ENCODE assay signal across 17 mouse cellular contexts in genomic region chr16:45940701-45941100, GRCm38 (mm10). TPM values are rescaled to one million over a fixed set of nuclear protein-coding genes. Genes with fewer than 3 reads are reported as not detected.
"Had no signal": no experiment of that assay in that cellular context is flagged by ENCODE, and none has a peak within 500 bp of the region (broad histone marks: within the 10 kb centered on the region; RNA-seq: fewer than 3 reads in every experiment).

No protein-coding gene starts in this region.

- H3K9me3 ChIP-seq: neural tube, embryonic 13.5 days; neural tube, embryonic 15.5 days; stomach, embryonic 15.5 days had no signal

- H3K4me3 ChIP-seq: neural tube, embryonic 13.5 days; neural tube, embryonic 15.5 days; stomach, embryonic 15.5 days had no signal

- DNase-seq: retina, postnatal 1 day; right cerebral cortex, adult 18-20 months; right cerebral cortex, postnatal 14 days; right cerebral cortex, postnatal 25 days; right cerebral cortex, postnatal 4 days; spleen, adult 18-20 months; thymus, adult 18-20 months; thymus, adult 2 months; thymus, postnatal 14 days; thymus, postnatal 25 days; thymus, postnatal 36 days; thymus, postnatal 4 days had no signal

- H3K27ac ChIP-seq: neural tube, embryonic 13.5 days; neural tube, embryonic 15.5 days; stomach, embryonic 15.5 days; stomach, postnatal 0 days had no signal

- H3K36me3 ChIP-seq: neural tube, embryonic 13.5 days; neural tube, embryonic 15.5 days; stomach, embryonic 15.5 days had no signal

- H3K27me3 ChIP-seq: neural tube, embryonic 13.5 days; neural tube, embryonic 15.5 days; stomach, embryonic 15.5 days had no signal

- H3K9ac ChIP-seq: neural tube, embryonic 13.5 days; neural tube, embryonic 15.5 days; stomach, embryonic 15.5 days had no signal

- H3K4me2 ChIP-seq: neural tube, embryonic 13.5 days; neural tube, embryonic 15.5 days; stomach, embryonic 15.5 days had no signal

RNA-seq across cellular contexts. Expression of gene Phldb2, which starts 12.7 kb away (rescaled TPM):
- total RNA-seq: neutrophil, adult 5-6 weeks had no signal
